Mouse (Mus musculus) limb, embryonic 11.5 days (tissue): Measurements from ENCODE around the gene Zfyve16. TPM values are rescaled to one million over a fixed set of nuclear protein-coding genes. Genes with fewer than 3 reads are reported as not detected.

Experiments used
- ATAC-seq: fragments of 200-750 bp; cut with Nextera tagmentation; 2 replicates; pipeline ENCODE4 v1.8.0; 2017; ENCODE audit warnings: low read depth; ENCODE audit not compliant: insufficient number of reproducible peaks, low FRiP score, low TSS enrichment
- DNase-seq: peaks from one replicate; pipeline ENCODE4 v3.0.0-alpha.2; 2015; ENCODE audit warnings: low spot score
- H3K27ac ChIP-seq: fragments of 300-500 bp; sonication (generic); replicated peaks from 2 replicates; pipeline ENCODE4 v1.5.1; 2014; ENCODE audit warnings: low read depth, mild to moderate bottlenecking, low read length
- H3K27me3 ChIP-seq: fragments of 300-500 bp; sonication (generic); 2 replicates; pipeline ENCODE4 v1.6.1; 2014; ENCODE audit warnings: mild to moderate bottlenecking, low read length, mixed read lengths; ENCODE audit not compliant: control insufficient read depth, insufficient read depth
- H3K36me3 ChIP-seq: fragments of 300-500 bp; sonication (generic); 2 replicates; pipeline ENCODE4 v1.6.1; 2014; ENCODE audit warnings: mild to moderate bottlenecking, low read length, moderate library complexity, mixed read lengths; ENCODE audit not compliant: control insufficient read depth, insufficient read depth
- H3K4me1 ChIP-seq: fragments of 300-500 bp; sonication (generic); 2 replicates; pipeline ENCODE4 v1.6.1; 2014; ENCODE audit warnings: low read length, mixed read lengths; ENCODE audit not compliant: control insufficient read depth, insufficient read depth
- H3K4me2 ChIP-seq: fragments of 300-500 bp; sonication (generic); 2 replicates; pipeline ENCODE4 v1.6.1; 2014; ENCODE audit warnings: low read depth, mild to moderate bottlenecking, moderate library complexity; ENCODE audit not compliant: severe bottlenecking
- H3K4me3 ChIP-seq: fragments of 300-500 bp; sonication (generic); 2 replicates; pipeline ENCODE4 v1.5.1; 2014; ENCODE audit warnings: low read depth, low read length
- H3K9ac ChIP-seq: fragments of 300-500 bp; sonication (generic); 2 replicates; pipeline ENCODE4 v1.6.1; 2014; ENCODE audit warnings: mild to moderate bottlenecking, low read length
- H3K9me3 ChIP-seq: fragments of 300-500 bp; sonication (generic); 2 replicates; pipeline ENCODE4 v1.6.1; 2016; ENCODE audit warnings: low read length; ENCODE audit not compliant: control insufficient read depth
- WGBS: fragments of 180-500 bp; shearing (Covaris S2); extraction: QIAGEN DNeasy Blood & Tissue Kit; methylation state at CpG from one replicate; pipeline ENCODE4 v1.1.7; 2014; 5-methylcytosine and 5-hydroxymethylcytosine counted together
- polyA plus RNA-seq: library from polyadenylated mRNA; unstranded; fragments of >200 nt; fragmentation: Nextera tagmentation; extraction: Ambion mirVana; gene quantifications from 2 replicates; pipeline ENCODE4 v1.2.1, GENCODE M21; 2014

Gene Zfyve16
- polyA plus RNA-seq, 1 experiment from 2014 or later = 16.1 TPM

DNA sequence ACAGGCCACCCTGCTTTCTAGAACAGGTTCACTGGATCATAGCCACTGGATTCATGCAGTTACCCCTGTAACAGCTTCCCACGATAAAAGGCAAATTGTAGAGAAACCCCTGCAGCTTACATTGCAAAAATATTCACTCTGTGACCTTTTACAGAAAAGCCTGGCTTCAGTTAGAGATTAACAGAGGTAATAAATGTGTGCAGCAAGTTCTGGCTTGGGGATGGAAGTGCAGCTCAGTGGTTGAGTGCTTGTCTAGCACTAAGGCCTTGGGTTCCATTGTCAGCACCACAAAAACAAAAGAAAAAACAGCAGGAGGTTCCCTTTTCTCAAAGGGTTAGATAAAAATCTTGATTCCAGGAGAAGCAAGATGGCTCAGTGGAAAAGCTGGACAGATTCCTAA lies 38.7 kb downstream of the Zfyve16 start:
- H3K4me2 ChIP-seq = no peak overlapping the region
- ATAC-seq (no peak), DNase-seq (no peak)
- H3K4me3 ChIP-seq = no peak overlapping the region
- 96% methylated on average over 1 of the region's 1 CpGs for WGBS
- H3K4me1 ChIP-seq = no peaks in the 10 kb centered on the region
- no peaks in the 10 kb centered on the region for H3K9me3 ChIP-seq
- no peaks in the 10 kb centered on the region for H3K27me3 ChIP-seq
- H3K27ac ChIP-seq = no peak overlapping the region
- H3K9ac ChIP-seq = no peak overlapping the region
- H3K36me3 ChIP-seq = no peaks in the 10 kb centered on the region

DNA sequence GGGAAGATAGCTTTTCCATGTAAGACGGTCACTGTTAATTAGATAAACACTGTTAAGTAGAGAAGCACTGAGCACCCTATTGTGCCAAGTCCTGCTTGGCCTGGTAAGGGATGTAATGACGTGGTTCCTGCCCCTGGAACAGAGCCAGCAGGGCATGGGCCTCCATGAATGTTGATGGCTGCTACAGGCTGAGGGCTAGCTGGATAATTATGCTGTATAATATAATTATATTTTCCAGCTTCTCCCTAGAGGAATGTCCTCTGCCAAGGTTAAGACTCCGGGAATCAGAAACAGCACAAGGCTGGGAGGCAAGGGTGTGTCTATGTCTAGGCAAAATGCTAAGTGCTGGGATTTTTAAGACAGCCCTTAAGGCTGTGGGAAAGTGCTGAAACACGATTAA lies 39.9 kb downstream of the Zfyve16 start:
- DNase-seq (no peak), ATAC-seq (no peak)
- Histone ChIP-seq H3K4me1 (no peaks in the 10 kb centered on the region), H3K36me3 (no peaks in the 10 kb centered on the region), H3K4me2 (no peak overlapping the region), H3K27me3 (no peaks in the 10 kb centered on the region), H3K27ac (no peak overlapping the region), H3K4me3 (no peak overlapping the region), H3K9ac (no peak overlapping the region), H3K9me3 (no peaks in the 10 kb centered on the region)
- WGBS = 80% methylated on average over 4 of the region's 4 CpGs

DNA sequence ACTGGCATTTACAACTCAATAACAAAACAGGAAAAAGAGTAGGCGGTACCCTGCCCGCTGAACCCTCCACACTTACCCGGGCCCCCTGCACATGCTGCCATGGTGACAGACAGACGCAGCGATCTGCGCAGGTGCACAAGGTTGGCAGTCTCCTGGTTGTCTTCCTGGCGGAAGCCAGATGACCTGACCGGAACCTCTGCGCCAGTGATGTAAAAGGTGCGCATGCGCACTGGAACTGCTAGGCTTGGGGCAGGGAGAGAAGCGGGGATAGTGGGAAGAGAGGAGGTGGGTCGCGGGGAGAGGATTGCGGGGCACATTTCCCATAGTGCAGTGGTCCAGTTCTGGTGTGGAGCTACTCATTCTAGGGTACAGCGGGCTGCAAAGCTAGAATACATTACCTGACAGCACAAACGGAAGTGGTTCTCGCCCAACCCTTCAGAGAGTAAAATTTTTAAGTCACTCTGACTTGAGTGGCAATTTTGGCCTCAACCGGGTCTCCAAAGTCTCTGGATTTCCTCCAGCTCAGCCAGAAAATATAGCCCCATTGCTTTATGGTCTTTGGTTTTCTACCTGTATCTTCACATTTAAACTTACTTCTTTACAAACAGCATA lies 46.7 kb downstream of the Zfyve16 start, which contains the start of gene Fam151b:
Fam151b (minus strand) TSS at position 164 of the 612 bp plus-strand sequence.
- H3K4me1 ChIP-seq = no peaks in the 10 kb centered on the region
- no peaks in the 10 kb centered on the region for H3K9me3 ChIP-seq
- no peaks in the 10 kb centered on the region for H3K27me3 ChIP-seq
- peak within 1 kb of the TSS; percentile 50 for H3K9ac ChIP-seq
- peak within 1 kb of the TSS; percentile 49 for H3K4me2 ChIP-seq
- DNase-seq (peak; percentile 93), ATAC-seq (peak; percentile 99)
- 9% methylated on average over 19 of the region's 19 CpGs for WGBS
- H3K4me3 ChIP-seq = peak within 1 kb of the TSS; percentile 28
- no peak within 1 kb of the TSS for H3K27ac ChIP-seq
- no peaks in the 10 kb centered on the region for H3K36me3 ChIP-seq

DNA sequence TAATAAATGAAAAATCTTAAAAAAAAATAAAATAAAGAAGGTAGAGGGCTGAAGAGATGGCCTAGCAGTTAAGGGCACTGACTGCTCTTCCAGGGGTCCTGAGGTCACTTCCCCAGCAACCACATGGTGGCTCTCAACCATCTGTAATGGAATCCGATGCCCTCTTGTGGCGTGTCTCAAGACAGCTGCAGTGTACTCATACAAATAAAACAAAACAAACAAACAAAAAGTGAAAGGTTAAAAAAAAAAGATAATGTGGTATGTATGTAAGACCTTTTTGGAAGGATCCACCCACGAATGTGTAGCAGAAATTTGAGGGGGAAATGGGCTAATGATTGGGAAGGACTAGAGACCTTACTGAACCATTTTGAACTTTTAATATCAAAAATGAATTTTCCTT lies 47.3 kb downstream of the Zfyve16 start:
- no peaks in the 10 kb centered on the region for H3K36me3 ChIP-seq
- H3K27me3 ChIP-seq = no peaks in the 10 kb centered on the region
- WGBS = 14% methylated on average over 3 of the region's 3 CpGs
- H3K27ac ChIP-seq = no peak overlapping the region
- ATAC-seq (0 out of 2 replicates have a peak, but pooled peaks have one; percentile 7), DNase-seq (peak; percentile 65)
- no peaks in the 10 kb centered on the region for H3K4me1 ChIP-seq
- no peaks in the 10 kb centered on the region for H3K9me3 ChIP-seq
- peak overlapping the region; percentile 49 for H3K4me2 ChIP-seq
- H3K4me3 ChIP-seq = peak overlapping the region; percentile 28
- H3K9ac ChIP-seq = no peak overlapping the region

DNA sequence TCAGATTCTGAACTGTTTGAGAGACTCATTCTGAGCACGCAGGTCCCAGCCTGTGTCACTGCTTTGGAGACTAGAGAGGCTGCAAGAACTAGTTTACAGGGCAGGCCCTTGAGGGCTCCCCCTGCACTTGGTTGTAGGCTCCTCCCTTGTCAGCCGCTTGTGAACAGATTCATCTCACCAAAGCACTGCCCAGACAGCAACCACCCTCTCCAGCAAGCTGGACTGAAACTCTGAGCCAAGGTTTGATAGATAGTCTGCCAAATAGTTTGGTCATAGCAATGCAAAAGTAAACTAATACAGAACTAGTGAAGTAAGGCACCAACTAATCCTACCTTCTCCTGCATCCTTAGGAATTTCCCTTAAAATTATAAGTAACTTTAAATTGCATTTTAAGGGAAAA lies 60.5 kb downstream of the Zfyve16 start:
- Histone ChIP-seq H3K4me3 (no peak overlapping the region), H3K36me3 (no peaks in the 10 kb centered on the region), H3K9ac (no peak overlapping the region), H3K9me3 (no peaks in the 10 kb centered on the region), H3K27ac (no peak overlapping the region), H3K4me1 (no peaks in the 10 kb centered on the region), H3K4me2 (no peak overlapping the region), H3K27me3 (no peaks in the 10 kb centered on the region)
- no peak for DNase-seq
- WGBS = 60% methylated on average over 2 of the region's 2 CpGs
- no peak for ATAC-seq

DNA sequence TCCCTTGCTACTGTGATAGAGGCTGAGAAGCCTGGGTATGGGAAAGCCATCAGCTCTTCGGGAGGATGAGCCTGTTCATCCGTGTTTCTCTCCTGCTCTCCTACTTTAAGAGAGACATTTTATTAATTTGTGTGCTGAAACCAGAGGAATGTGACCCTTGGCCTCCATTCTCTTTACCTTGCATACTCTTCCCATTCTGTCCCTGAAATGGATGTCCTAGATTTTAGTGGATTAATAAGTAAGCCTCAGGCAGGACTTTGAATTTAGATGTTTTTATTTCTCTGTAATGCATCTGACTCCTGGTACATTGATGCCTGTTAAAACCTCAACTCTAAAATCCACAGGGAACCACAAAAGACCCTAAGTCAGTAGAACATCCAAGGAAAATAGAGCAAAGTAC lies 61.3 kb downstream of the Zfyve16 start:
- Histone ChIP-seq H3K27ac (no peak overlapping the region), H3K4me3 (no peak overlapping the region), H3K4me2 (no peak overlapping the region), H3K4me1 (no peaks in the 10 kb centered on the region), H3K27me3 (no peaks in the 10 kb centered on the region), H3K9ac (no peak overlapping the region), H3K36me3 (no peaks in the 10 kb centered on the region), H3K9me3 (no peaks in the 10 kb centered on the region)
- DNase-seq (no peak), ATAC-seq (no peak)
- WGBS = 83% methylated on average over 2 of the region's 2 CpGs

DNA sequence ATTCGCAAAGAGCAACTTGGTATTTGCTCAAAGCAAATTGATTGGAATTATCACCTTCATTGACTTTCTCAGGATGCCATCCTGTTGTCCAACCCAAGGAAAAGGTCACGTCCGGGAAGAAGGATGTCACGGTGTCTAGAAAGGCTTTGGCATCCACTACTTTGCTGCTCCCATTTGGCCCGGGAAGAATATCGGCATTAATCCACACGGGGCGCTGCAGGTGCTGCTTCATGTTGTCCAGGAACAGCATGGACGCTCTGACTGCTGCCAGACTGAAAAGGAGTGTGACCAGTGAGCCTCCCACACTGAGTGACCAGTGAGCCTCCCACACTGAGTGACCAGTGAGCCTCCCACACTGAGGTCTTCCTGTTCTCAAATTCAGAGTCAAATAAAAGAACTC lies 62.8 kb downstream of the Zfyve16 start:
- 73% methylated on average over 9 of the region's 9 CpGs for WGBS
- no peaks in the 10 kb centered on the region for H3K27me3 ChIP-seq
- no peak overlapping the region for H3K27ac ChIP-seq
- H3K4me2 ChIP-seq = no peak overlapping the region
- ATAC-seq (no peak), DNase-seq (no peak)
- no peaks in the 10 kb centered on the region for H3K4me1 ChIP-seq
- H3K36me3 ChIP-seq = no peaks in the 10 kb centered on the region
- no peak overlapping the region for H3K4me3 ChIP-seq
- H3K9ac ChIP-seq = no peak overlapping the region
- H3K9me3 ChIP-seq = no peaks in the 10 kb centered on the region

DNA sequence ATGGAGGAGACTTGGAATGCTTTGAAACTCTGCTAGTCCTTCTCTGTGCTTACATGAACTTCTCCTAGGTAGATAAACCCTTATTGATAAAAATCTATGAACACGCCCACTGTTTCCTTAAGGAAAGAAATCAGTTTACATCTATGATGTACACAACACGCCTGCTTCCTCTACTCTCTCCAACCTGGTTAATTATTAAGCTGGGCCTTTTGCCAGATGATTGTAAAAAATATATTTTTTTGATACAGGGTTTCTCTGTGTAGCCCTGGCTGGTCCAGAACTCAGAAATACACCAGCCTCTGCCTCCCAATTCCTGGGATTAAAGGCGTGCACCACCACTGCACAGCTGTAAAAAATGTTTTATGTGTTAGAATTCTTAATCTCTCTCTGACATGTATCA lies 66.0 kb downstream of the Zfyve16 start:
- H3K4me3 ChIP-seq = no peak overlapping the region
- no peaks in the 10 kb centered on the region for H3K36me3 ChIP-seq
- no peaks in the 10 kb centered on the region for H3K27me3 ChIP-seq
- no peaks in the 10 kb centered on the region for H3K9me3 ChIP-seq
- DNase-seq = no peak
- H3K27ac ChIP-seq = no peak overlapping the region
- no peak for ATAC-seq
- no peak overlapping the region for H3K9ac ChIP-seq
- 88% methylated on average over 3 of the region's 3 CpGs for WGBS
- no peaks in the 10 kb centered on the region for H3K4me1 ChIP-seq
- H3K4me2 ChIP-seq = no peak overlapping the region

DNA sequence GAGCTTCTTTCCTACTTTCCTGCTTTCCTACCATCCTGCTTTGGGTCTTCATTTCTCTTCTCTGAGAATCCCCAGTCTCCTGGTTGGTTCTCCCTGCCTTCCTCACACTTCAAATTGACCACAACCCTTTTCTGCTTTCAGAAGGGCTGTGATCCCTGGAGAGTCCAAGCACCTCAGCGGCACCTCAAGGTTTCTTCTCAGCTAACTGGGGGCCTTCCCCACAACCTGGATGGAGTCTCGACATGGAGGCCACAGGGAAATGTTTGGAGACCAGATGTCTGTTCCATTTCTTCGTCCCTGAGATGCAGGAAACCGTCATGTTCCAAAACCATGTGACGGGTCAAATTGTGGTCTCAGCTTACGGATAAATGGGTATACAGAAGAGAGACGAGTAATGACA lies 83.8 kb downstream of the Zfyve16 start:
- H3K27me3 ChIP-seq = no peaks in the 10 kb centered on the region
- H3K9me3 ChIP-seq = no peaks in the 10 kb centered on the region
- H3K36me3 ChIP-seq = no peaks in the 10 kb centered on the region
- ATAC-seq (no peak), DNase-seq (no peak)
- no peak overlapping the region for H3K4me2 ChIP-seq
- H3K9ac ChIP-seq = no peak overlapping the region
- no peak overlapping the region for H3K27ac ChIP-seq
- H3K4me1 ChIP-seq = no peaks in the 10 kb centered on the region
- H3K4me3 ChIP-seq = no peak overlapping the region
- 90% methylated on average over 7 of the region's 7 CpGs for WGBS
